Mouse (Mus musculus): ENCODE data around the gene Nccrp1.

DNA sequence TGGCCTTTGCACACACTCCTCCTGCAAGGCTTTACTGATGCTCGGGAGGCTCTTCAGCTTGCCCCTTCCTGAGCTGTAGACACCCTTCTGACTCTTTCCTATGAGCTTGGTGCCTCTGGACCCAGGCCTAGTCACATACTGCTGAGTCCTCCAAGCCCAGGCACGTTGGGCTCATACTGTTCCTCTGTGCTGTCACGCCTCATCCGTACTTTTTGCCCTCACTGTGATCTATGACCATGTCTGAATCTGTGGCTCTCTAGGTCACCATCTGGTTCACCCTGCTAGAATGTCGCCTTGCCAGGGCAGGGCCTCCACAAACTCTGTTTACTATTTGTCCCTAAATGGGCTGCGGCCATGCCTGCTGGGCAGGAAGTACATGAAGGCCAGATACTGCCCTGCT is 6.0 kb upstream of the Nccrp1 start:
- TF ChIP-seq CTCF (IDR thresholded peaks at IDR 0.05; ENCODE audit: control insufficient read depth, insufficient read depth, insufficient replicate concordance, low read depth, low read length) (no peak), POLR2A (IDR thresholded peaks at IDR 0.05; ENCODE audit: control insufficient read depth, low read depth, low read length) (no peak)

Data from testis, adult 2 months (tissue).